Mouse (Mus musculus) megakaryocyte-erythroid progenitor cell, adult 5-6 weeks (primary cell): ENCODE measurements around the gene Plekhg2. TPM values are rescaled to one million over a fixed set of nuclear protein-coding genes. Genes with fewer than 3 reads are reported as not detected.
A peak's percentile ranks its signal among the peaks of the same experiment; 100 is the strongest.

Experiments used
- ATAC-seq: replicated peaks from 2 replicates; pipeline ENCODE4 v1.8.0; 2016; ENCODE audit warnings: mild to moderate bottlenecking, inconsistent platforms; ENCODE audit not compliant: severe bottlenecking, poor library complexity, low FRiP score, low TSS enrichment
- total RNA-seq, 2 experiments: library from RNA; stranded (forward) in 1 of 2; stranded (reverse) in 1 of 2; fragments of 200-1000, 215-1000 nt in 1 of 2; fragments of >200 nt in 1 of 2; fragmentation: Nextera tagmentation in 1 of 2; gene quantifications; 2 replicates each; pipeline ENCODE4 v1.2.3; 2014 to 2017

Gene Plekhg2
- total RNA-seq, 2 experiments from 2014 or later: 0.19 to 4.1 TPM

- no peak for ATAC-seq
Measured at GRCm38 (mm10) chr7:28347746-28348145, 24.7 kb downstream of the Plekhg2 start.

- peak; percentile 50; the same call in 1 of the 2 replicates for ATAC-seq
Measured at GRCm38 (mm10) chr7:28344637-28345036, 27.8 kb downstream of the Plekhg2 start.

GRCm38 (mm10) chr7:28341381-28341780 lies 31.0 kb downstream of the Plekhg2 start:
- no peak for ATAC-seq

- ATAC-seq: peak; percentile 65
Measured at GRCm38 (mm10) chr7:28339213-28339917, 33.0 kb downstream of the Plekhg2 start.

- peak; percentile 97 for ATAC-seq
Measured at GRCm38 (mm10) chr7:28338108-28338998, 34.0 kb downstream of the Plekhg2 start, which contains the start of gene Supt5. Gene Supt5, minus strand, starts transcription at chr7:28338746.

GRCm38 (mm10) chr7:28335471-28335870 lies 36.9 kb downstream of the Plekhg2 start:
- no peak for ATAC-seq

- ATAC-seq: no peak
Measured at GRCm38 (mm10) chr7:28334534-28334933, 37.9 kb downstream of the Plekhg2 start.

- ATAC-seq: no peak
Measured at GRCm38 (mm10) chr7:28328260-28328659, 44.1 kb downstream of the Plekhg2 start.

- no peak for ATAC-seq
Measured at GRCm38 (mm10) chr7:28326457-28326856, 45.9 kb downstream of the Plekhg2 start.

GRCm38 (mm10) chr7:28325293-28325692 lies 47.1 kb downstream of the Plekhg2 start:
- ATAC-seq: no peak

GRCm38 (mm10) chr7:28321974-28322720 lies 50.3 kb downstream of the Plekhg2 start:
- ATAC-seq: peak; percentile 20; the same call in 1 of the 2 replicates

- ATAC-seq: no peak
Measured at GRCm38 (mm10) chr7:28318714-28319113, 53.7 kb downstream of the Plekhg2 start.

- ATAC-seq: no peak
Measured at GRCm38 (mm10) chr7:28318036-28318435, 54.4 kb downstream of the Plekhg2 start.

- ATAC-seq: peak; percentile 97
Measured at GRCm38 (mm10) chr7:28311926-28312543, 60.4 kb downstream of the Plekhg2 start, which contains the start of gene Timm50. Gene Timm50, minus strand, starts transcription at chr7:28312072.

GRCm38 (mm10) chr7:28311151-28311925 lies 61.1 kb downstream of the Plekhg2 start:
- ATAC-seq: peak; percentile 20

GRCm38 (mm10) chr7:28309737-28310136 lies 62.7 kb downstream of the Plekhg2 start:
- ATAC-seq: no peak
